Mouse (Mus musculus): ENCODE measurements around the gene Olfr1342. TPM values are rescaled to one million over a fixed set of nuclear protein-coding genes. Genes with fewer than 3 reads are reported as not detected.
A peak's percentile ranks its signal among the peaks of the same experiment; 100 is the strongest.

The Olfr1342 gene
- 0.05 and 0.20 TPM in 2 replicates for polyA plus RNA-seq (2016; fragmentation: Nextera tagmentation; extraction: Ambion mirVana)

- no peak within 1 kb of the TSS for H3K4me3 ChIP-seq
- no peak within 1 kb of the TSS for H3K27ac ChIP-seq
- H3K36me3 ChIP-seq: no peaks in the 10 kb centered on the region
- no peaks in the 10 kb centered on the region for H3K27me3 ChIP-seq
- no peaks in the 10 kb centered on the region for H3K4me1 ChIP-seq
- 21% methylated on average over 12 of the region's 12 CpGs for WGBS
- ATAC-seq (ENCODE audit: insufficient number of reproducible peaks, insufficient read depth, low FRiP score, low TSS enrichment): no peak
- H3K9ac ChIP-seq: no peak within 1 kb of the TSS
- 0 out of 2 replicates have a peak within 1 kb of the TSS, but pooled peaks have one; percentile 0 for H3K4me2 ChIP-seq (replicated peaks)
- no peaks in the 10 kb centered on the region for H3K9me3 ChIP-seq
These were observed at the start of gene Olfr1342 for GRCm38 (mm10) chr4:118692412-118692973. Gene Olfr1342, minus strand, starts transcription at chr4:118692756.

GRCm38 (mm10) chr4:118741881-118742280 is 49.3 kb upstream of the Olfr1342 start:
- no peaks in the 10 kb centered on the region for H3K36me3 ChIP-seq
- H3K4me1 ChIP-seq: no peaks in the 10 kb centered on the region
- H3K4me2 ChIP-seq (replicated peaks): no peak overlapping the region
- no peak overlapping the region for H3K27ac ChIP-seq
- no peak for ATAC-seq (ENCODE audit: insufficient number of reproducible peaks, insufficient read depth, low FRiP score, low TSS enrichment)
- no peak overlapping the region for H3K9ac ChIP-seq
- WGBS: 5% methylated on average over 16 of the region's 16 CpGs
- H3K4me3 ChIP-seq: no peak overlapping the region
- peaks cover 23% of the 10 kb centered on the region for H3K27me3 ChIP-seq
- 0 out of 2 replicates have a peak, but pooled peaks cover 3% of the 10 kb centered on the region for H3K9me3 ChIP-seq

GRCm38 (mm10) chr4:118740988-118741698 is 48.6 kb upstream of the Olfr1342 start:
- no peak overlapping the region for H3K4me3 ChIP-seq
- no peak overlapping the region for H3K27ac ChIP-seq
- H3K9me3 ChIP-seq: 0 out of 2 replicates have a peak, but pooled peaks cover under 1% of the 10 kb centered on the region
- WGBS: 5% methylated on average over 11 of the region's 11 CpGs
- no peaks in the 10 kb centered on the region for H3K4me1 ChIP-seq
- no peaks in the 10 kb centered on the region for H3K36me3 ChIP-seq
- H3K9ac ChIP-seq: no peak overlapping the region
- peaks cover 23% of the 10 kb centered on the region for H3K27me3 ChIP-seq
- no peak overlapping the region for H3K4me2 ChIP-seq (replicated peaks)
- no peak for ATAC-seq (ENCODE audit: insufficient number of reproducible peaks, insufficient read depth, low FRiP score, low TSS enrichment)

GRCm38 (mm10) chr4:118739574-118739973 is 47.0 kb upstream of the Olfr1342 start:
- ATAC-seq (ENCODE audit: insufficient number of reproducible peaks, insufficient read depth, low FRiP score, low TSS enrichment): no peak
- Histone ChIP-seq H3K4me2 (replicated peaks) (no peak overlapping the region), H3K27ac (no peak overlapping the region), H3K27me3 (peaks cover 23% of the 10 kb centered on the region), H3K9ac (no peak overlapping the region), H3K36me3 (no peaks in the 10 kb centered on the region), H3K9me3 (no peaks in the 10 kb centered on the region), H3K4me1 (no peaks in the 10 kb centered on the region), H3K4me3 (no peak overlapping the region)
- WGBS: 65% methylated on average over 3 of the region's 3 CpGs

- no peak for ATAC-seq (ENCODE audit: insufficient number of reproducible peaks, insufficient read depth, low FRiP score, low TSS enrichment)
- 94% methylated on average over 1 of the region's 1 CpGs for WGBS
- no peaks in the 10 kb centered on the region for H3K27me3 ChIP-seq
These were observed 39.3 kb upstream of the Olfr1342 start, which contains the start of gene Olfr1339 for GRCm38 (mm10) chr4:118731875-118732274. Gene Olfr1339, plus strand, starts transcription at chr4:118732175.

GRCm38 (mm10) chr4:118721742-118722483 is 29.4 kb upstream of the Olfr1342 start:
- Histone ChIP-seq H3K27me3 (no peaks in the 10 kb centered on the region), H3K4me3 (no peak overlapping the region), H3K9ac (no peak overlapping the region), H3K4me2 (replicated peaks) (no peak overlapping the region), H3K27ac (no peak overlapping the region), H3K9me3 (no peaks in the 10 kb centered on the region), H3K4me1 (no peaks in the 10 kb centered on the region), H3K36me3 (no peaks in the 10 kb centered on the region)
- 50% methylated on average over 10 of the region's 10 CpGs for WGBS
- no peak for ATAC-seq (ENCODE audit: insufficient number of reproducible peaks, insufficient read depth, low FRiP score, low TSS enrichment)

More at GRCm38 (mm10) chr4:118731875-118732274, 39.3 kb upstream of the Olfr1342 start, which contains the start of gene Olfr1339:
- H3K9me3 ChIP-seq: no peaks in the 10 kb centered on the region
- no peak within 1 kb of the TSS for H3K4me2 ChIP-seq (replicated peaks)
- no peak within 1 kb of the TSS for H3K4me3 ChIP-seq
- no peaks in the 10 kb centered on the region for H3K36me3 ChIP-seq
- no peaks in the 10 kb centered on the region for H3K4me1 ChIP-seq
- no peak within 1 kb of the TSS for H3K9ac ChIP-seq
- H3K27ac ChIP-seq: no peak within 1 kb of the TSS

GRCm38 (mm10) chr4:118719838-118720237 is 27.3 kb upstream of the Olfr1342 start, which contains the start of gene Olfr1340:
Gene Olfr1340, plus strand, starts transcription at chr4:118720138.
- no peak within 1 kb of the TSS for H3K27ac ChIP-seq
- no peaks in the 10 kb centered on the region for H3K4me1 ChIP-seq
- no peak within 1 kb of the TSS for H3K9ac ChIP-seq
- no peak within 1 kb of the TSS for H3K4me3 ChIP-seq
- no peaks in the 10 kb centered on the region for H3K36me3 ChIP-seq
- no peak within 1 kb of the TSS for H3K4me2 ChIP-seq (replicated peaks)
- ATAC-seq (ENCODE audit: insufficient number of reproducible peaks, insufficient read depth, low FRiP score, low TSS enrichment): no peak
- no peaks in the 10 kb centered on the region for H3K9me3 ChIP-seq
- H3K27me3 ChIP-seq: no peaks in the 10 kb centered on the region

- Histone ChIP-seq H3K4me2 (replicated peaks) (no peak overlapping the region), H3K4me1 (no peaks in the 10 kb centered on the region), H3K9ac (no peak overlapping the region), H3K27ac (no peak overlapping the region), H3K27me3 (no peaks in the 10 kb centered on the region), H3K4me3 (no peak overlapping the region), H3K9me3 (no peaks in the 10 kb centered on the region), H3K36me3 (no peaks in the 10 kb centered on the region)
- WGBS: 58% methylated on average over 1 of the region's 1 CpGs
- ATAC-seq (ENCODE audit: insufficient number of reproducible peaks, insufficient read depth, low FRiP score, low TSS enrichment): no peak
These were observed 19.1 kb upstream of the Olfr1342 start for GRCm38 (mm10) chr4:118711656-118712055.

- ATAC-seq (ENCODE audit: insufficient number of reproducible peaks, insufficient read depth, low FRiP score, low TSS enrichment): no peak
- no peaks in the 10 kb centered on the region for H3K9me3 ChIP-seq
- 83% methylated on average over 5 of the region's 5 CpGs for WGBS
- H3K4me3 ChIP-seq: no peak overlapping the region
- no peak overlapping the region for H3K9ac ChIP-seq
- no peaks in the 10 kb centered on the region for H3K27me3 ChIP-seq
- H3K4me1 ChIP-seq: no peaks in the 10 kb centered on the region
- no peak overlapping the region for H3K27ac ChIP-seq
- no peaks in the 10 kb centered on the region for H3K36me3 ChIP-seq
- no peak overlapping the region for H3K4me2 ChIP-seq (replicated peaks)
These were observed 15.5 kb upstream of the Olfr1342 start for GRCm38 (mm10) chr4:118708086-118708485.

GRCm38 (mm10) chr4:118703223-118703622 is 10.7 kb upstream of the Olfr1342 start, which contains the start of gene Olfr1341:
Gene Olfr1341, plus strand, starts transcription at chr4:118703523.
- Histone ChIP-seq H3K9me3 (no peaks in the 10 kb centered on the region), H3K4me3 (no peak within 1 kb of the TSS), H3K4me1 (no peaks in the 10 kb centered on the region), H3K27me3 (no peaks in the 10 kb centered on the region), H3K4me2 (replicated peaks) (no peak within 1 kb of the TSS), H3K9ac (no peak within 1 kb of the TSS), H3K27ac (no peak within 1 kb of the TSS), H3K36me3 (no peaks in the 10 kb centered on the region)
- no peak for ATAC-seq (ENCODE audit: insufficient number of reproducible peaks, insufficient read depth, low FRiP score, low TSS enrichment)
- WGBS: 83% methylated on average over 3 of the region's 3 CpGs

- Histone ChIP-seq H3K9ac (no peak overlapping the region), H3K4me2 (replicated peaks) (no peak overlapping the region), H3K27me3 (no peaks in the 10 kb centered on the region), H3K4me1 (no peaks in the 10 kb centered on the region), H3K9me3 (no peaks in the 10 kb centered on the region), H3K27ac (no peak overlapping the region), H3K36me3 (no peaks in the 10 kb centered on the region), H3K4me3 (no peak overlapping the region)
- no peak for ATAC-seq (ENCODE audit: insufficient number of reproducible peaks, insufficient read depth, low FRiP score, low TSS enrichment)
- 45% methylated on average over 2 of the region's 2 CpGs for WGBS
These were observed 1.3 kb upstream of the Olfr1342 start for GRCm38 (mm10) chr4:118693812-118694211.

All from embryonic facial prominence, embryonic 12.5 days (tissue).